Mouse (Mus musculus) ES-E14 (cell line): ENCODE measurements around the gene Nudt21.

Experiments used
- CHD2 ChIP-seq: IDR thresholded peaks from 2 replicates; pipeline ENCODE4 v1.6.1; 2014; ENCODE audit warnings: mild to moderate bottlenecking, low read depth, low read length, inconsistent platforms
- ZC3H11A ChIP-seq: IDR thresholded peaks from 2 replicates; pipeline ENCODE4 v1.6.1; 2012; ENCODE audit warnings: low read depth, mild to moderate bottlenecking, inconsistent platforms, low read length, borderline replicate concordance
- ZNF384 ChIP-seq: IDR thresholded peaks from 2 replicates; pipeline ENCODE4 v1.6.1; 2012; ENCODE audit warnings: low read depth, low read length, inconsistent platforms

GRCm38 (mm10) chr8:93973831-93974375, 62.9 kb downstream of the Nudt21 start:
- TF ChIP-seq CHD2 (no peak), ZNF384 (no peak), ZC3H11A (no peak)
